Mouse (Mus musculus) intestine, embryonic 14.5 days (tissue): Measurements from ENCODE around the gene Fdx1. TPM values are rescaled to one million over a fixed set of nuclear protein-coding genes. Genes with fewer than 3 reads are reported as not detected.

Experiments
- ATAC-seq: fragments of 200-750 bp; cut with Nextera tagmentation; replicated peaks from 2 replicates; pipeline ENCODE4 v1.8.0; 2017; ENCODE audit warnings: low read depth, moderate number of reproducible peaks, moderate TSS enrichment, moderate library complexity; ENCODE audit not compliant: low FRiP score, low TSS enrichment
- DNase-seq: peaks from one replicate; pipeline ENCODE4 v3.0.0-alpha.2; 2018; ENCODE audit warnings: low spot score
- H3K27ac ChIP-seq: fragments of 300-500 bp; sonication (generic); 2 replicates; pipeline ENCODE4 v1.5.1; 2014; ENCODE audit warnings: low read depth, mild to moderate bottlenecking, control low read depth
- H3K27me3 ChIP-seq: fragments of 300-500 bp; sonication (generic); replicated peaks from 2 replicates; pipeline ENCODE4 v1.6.1; 2014; ENCODE audit warnings: low read length, control low read depth; ENCODE audit not compliant: control insufficient read depth, insufficient read depth
- H3K36me3 ChIP-seq: fragments of 300-500 bp; sonication (generic); 2 replicates; pipeline ENCODE4 v1.6.1; 2014; ENCODE audit warnings: low read length, control low read depth; ENCODE audit not compliant: control insufficient read depth, insufficient read depth
- H3K4me1 ChIP-seq: fragments of 300-500 bp; sonication (generic); replicated peaks from 2 replicates; pipeline ENCODE4 v1.6.1; 2014; ENCODE audit warnings: low read length, control low read depth, mixed read lengths; ENCODE audit not compliant: control insufficient read depth, insufficient read depth
- H3K4me2 ChIP-seq: fragments of 300-500 bp; sonication (generic); 2 replicates; pipeline ENCODE4 v1.6.1; 2014; ENCODE audit warnings: low read length
- H3K4me3 ChIP-seq: fragments of 300-500 bp; sonication (generic); 2 replicates; pipeline ENCODE4 v1.5.1; 2014; ENCODE audit warnings: low read depth, low read length, control low read depth, mixed read lengths
- H3K9ac ChIP-seq: fragments of 300-500 bp; sonication (generic); 2 replicates; pipeline ENCODE4 v1.6.1; 2014; ENCODE audit warnings: mild to moderate bottlenecking, low read length
- H3K9me3 ChIP-seq: fragments of 300-500 bp; sonication (generic); 2 replicates; pipeline ENCODE4 v1.6.1; 2016; ENCODE audit warnings: low read length, control low read depth; ENCODE audit not compliant: control insufficient read depth
- WGBS: fragments of 180-500 bp; shearing (Covaris S2); extraction: QIAGEN DNeasy Blood & Tissue Kit; methylation state at CpG from one replicate; pipeline ENCODE4 v1.1.7; 2014; 5-methylcytosine and 5-hydroxymethylcytosine counted together
- polyA plus RNA-seq: library from polyadenylated mRNA; unstranded; fragments of >200 nt; fragmentation: Nextera tagmentation; extraction: Ambion mirVana; gene quantifications from 2 replicates; pipeline ENCODE4 v1.2.1, GENCODE M21; 2014

Fdx1 gene
- polyA plus RNA-seq = 66.9 and 67.4 TPM in 2 replicates

- WGBS = under 1% methylated on average over 80 of the region's 81 CpGs
- peak within 1 kb of the TSS; percentile 65 for H3K27ac ChIP-seq
- peak within 1 kb of the TSS; percentile 69 for H3K4me3 ChIP-seq
- no peaks in the 10 kb centered on the region for H3K36me3 ChIP-seq
- H3K9me3 ChIP-seq = no peaks in the 10 kb centered on the region
- H3K9ac ChIP-seq = peak within 1 kb of the TSS; percentile 82
- ATAC-seq (peak; percentile 94), DNase-seq (peak; percentile 85)
- peak within 1 kb of the TSS; percentile 78 for H3K4me2 ChIP-seq
- no peaks in the 10 kb centered on the region for H3K27me3 ChIP-seq
- H3K4me1 ChIP-seq = peaks cover 19% of the 10 kb centered on the region
Measured at GRCm38 (mm10) chr9:51962975-51963701, at the start of gene Fdx1. Gene Fdx1 (minus strand): TSS chr9:51963556.

- ATAC-seq (no peak), DNase-seq (no peak)
- Histone ChIP-seq H3K9me3 (no peaks in the 10 kb centered on the region), H3K4me2 (no peak overlapping the region), H3K4me3 (no peak overlapping the region), H3K9ac (no peak overlapping the region), H3K27me3 (0 out of 2 replicates have a peak, but pooled peaks cover 7% of the 10 kb centered on the region), H3K36me3 (no peaks in the 10 kb centered on the region), H3K27ac (no peak overlapping the region), H3K4me1 (no peaks in the 10 kb centered on the region)
- WGBS = 74% methylated on average over 5 of the region's 5 CpGs
Measured at GRCm38 (mm10) chr9:52012781-52013436, 49.6 kb upstream of the Fdx1 start.

DNA sequence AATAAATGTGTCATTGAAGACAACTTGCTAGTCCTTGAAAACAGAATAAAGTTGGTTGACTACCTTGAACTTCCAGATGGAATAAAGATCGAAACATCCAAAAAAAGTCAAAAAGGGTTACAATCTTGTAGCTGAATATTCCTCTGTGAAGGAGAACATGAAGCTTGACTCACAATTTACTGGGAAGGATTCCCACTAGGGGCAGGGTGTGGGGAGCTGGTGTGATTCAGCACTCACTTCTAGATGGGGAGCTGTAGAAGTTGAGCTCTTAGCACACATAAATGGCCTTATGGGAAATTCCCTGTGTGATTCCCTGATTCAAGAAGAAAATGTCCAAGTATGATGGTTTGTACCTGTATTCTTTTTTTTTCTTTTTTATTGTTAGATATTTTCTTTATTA, 49.0 kb upstream of the Fdx1 start:
- no peak overlapping the region for H3K9ac ChIP-seq
- 93% methylated on average over 1 of the region's 1 CpGs for WGBS
- no peak overlapping the region for H3K4me3 ChIP-seq
- no peaks in the 10 kb centered on the region for H3K36me3 ChIP-seq
- no peaks in the 10 kb centered on the region for H3K4me1 ChIP-seq
- H3K9me3 ChIP-seq = no peaks in the 10 kb centered on the region
- DNase-seq (no peak), ATAC-seq (no peak)
- no peak overlapping the region for H3K4me2 ChIP-seq
- H3K27me3 ChIP-seq = 0 out of 2 replicates have a peak, but pooled peaks cover 7% of the 10 kb centered on the region
- no peak overlapping the region for H3K27ac ChIP-seq

GRCm38 (mm10) chr9:52008511-52008910, 45.2 kb upstream of the Fdx1 start:
- H3K27me3 ChIP-seq = no peaks in the 10 kb centered on the region
- no peak overlapping the region for H3K9ac ChIP-seq
- no peak overlapping the region for H3K4me2 ChIP-seq
- no peaks in the 10 kb centered on the region; the same call in 1 of the 2 replicates for H3K4me1 ChIP-seq
- H3K27ac ChIP-seq = no peak overlapping the region
- 66% methylated on average over 1 of the region's 1 CpGs for WGBS
- H3K4me3 ChIP-seq = no peak overlapping the region
- H3K36me3 ChIP-seq = no peaks in the 10 kb centered on the region
- ATAC-seq (no peak), DNase-seq (no peak)
- no peaks in the 10 kb centered on the region for H3K9me3 ChIP-seq

- Histone ChIP-seq H3K4me1 (no peaks in the 10 kb centered on the region; the same call in 1 of the 2 replicates), H3K4me3 (no peak overlapping the region), H3K9me3 (no peaks in the 10 kb centered on the region), H3K9ac (no peak overlapping the region), H3K36me3 (no peaks in the 10 kb centered on the region), H3K27me3 (no peaks in the 10 kb centered on the region), H3K4me2 (no peak overlapping the region), H3K27ac (no peak overlapping the region)
- WGBS = 42% methylated on average over 2 of the region's 2 CpGs
- DNase-seq = no peak
- ATAC-seq = no peak
Measured at GRCm38 (mm10) chr9:52007341-52007740, 44.0 kb upstream of the Fdx1 start.

- WGBS = 16% methylated on average over 4 of the region's 4 CpGs
- no peaks in the 10 kb centered on the region; the same call in 1 of the 2 replicates for H3K4me1 ChIP-seq
- no peaks in the 10 kb centered on the region for H3K27me3 ChIP-seq
- H3K4me2 ChIP-seq = no peak overlapping the region
- no peak overlapping the region for H3K27ac ChIP-seq
- no peak overlapping the region for H3K9ac ChIP-seq
- ATAC-seq (no peak), DNase-seq (no peak)
- H3K9me3 ChIP-seq = no peaks in the 10 kb centered on the region
- H3K4me3 ChIP-seq = no peak overlapping the region
- no peaks in the 10 kb centered on the region for H3K36me3 ChIP-seq
Measured at GRCm38 (mm10) chr9:52003501-52003900, 40.1 kb upstream of the Fdx1 start.

DNA sequence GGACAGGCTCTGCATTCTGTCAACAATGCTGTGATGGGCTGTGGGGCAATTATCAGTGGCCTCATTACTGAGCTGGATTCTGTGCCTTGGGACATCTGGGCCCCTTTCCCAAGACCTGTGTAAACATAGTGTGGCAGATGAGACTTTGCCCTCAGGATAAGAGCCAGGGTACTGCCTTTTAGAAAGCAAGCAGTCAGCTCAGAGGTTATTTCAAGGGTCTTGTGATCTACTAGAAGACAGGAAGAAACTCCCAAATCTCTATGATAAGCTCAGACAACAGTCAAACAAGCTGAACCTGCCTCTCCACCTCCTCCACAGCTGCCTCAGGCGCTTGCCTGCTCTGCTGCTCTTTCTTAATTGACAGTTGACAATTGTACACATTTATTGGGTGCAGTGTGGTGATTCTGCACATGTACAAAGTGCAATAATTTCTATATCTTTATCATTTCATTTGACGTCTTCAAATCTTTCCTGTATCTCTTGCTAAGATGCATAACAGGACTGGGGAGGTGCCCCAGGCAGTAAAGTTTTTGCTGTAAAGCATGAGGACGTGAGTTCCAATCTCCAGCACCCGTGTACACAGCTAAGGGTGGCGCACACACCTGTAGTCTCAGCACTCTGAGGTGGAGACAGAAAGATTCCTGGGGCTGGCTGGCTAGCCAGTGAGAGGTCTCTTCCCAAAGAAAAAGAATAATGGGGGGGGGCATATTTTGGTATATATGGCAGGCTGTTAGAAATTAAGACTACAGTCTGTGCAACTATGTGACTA, 32.2 kb upstream of the Fdx1 start:
- 50% methylated on average over 5 of the region's 5 CpGs for WGBS
- H3K27me3 ChIP-seq = no peaks in the 10 kb centered on the region
- H3K9me3 ChIP-seq = 0 out of 2 replicates have a peak, but pooled peaks cover 6% of the 10 kb centered on the region
- ATAC-seq = peak; percentile 93
- no peaks in the 10 kb centered on the region for H3K36me3 ChIP-seq
- H3K4me3 ChIP-seq = no peak overlapping the region
- no peak overlapping the region for H3K4me2 ChIP-seq
- peak; percentile 58 for DNase-seq
- H3K9ac ChIP-seq = no peak overlapping the region
- H3K27ac ChIP-seq = no peak overlapping the region
- H3K4me1 ChIP-seq = peaks cover 2% of the 10 kb centered on the region; the same call in 1 of the 2 replicates

- Histone ChIP-seq H3K9ac (no peak overlapping the region), H3K27ac (no peak overlapping the region), H3K4me1 (peaks cover 2% of the 10 kb centered on the region; the same call in 1 of the 2 replicates), H3K27me3 (no peaks in the 10 kb centered on the region), H3K4me2 (no peak overlapping the region), H3K36me3 (no peaks in the 10 kb centered on the region), H3K9me3 (0 out of 2 replicates have a peak, but pooled peaks cover 6% of the 10 kb centered on the region), H3K4me3 (no peak overlapping the region)
- ATAC-seq (peak; percentile 56; the same call in 1 of the 2 replicates), DNase-seq (no peak)
- WGBS = 64% methylated on average over 5 of the region's 5 CpGs
Measured at GRCm38 (mm10) chr9:51994636-51995260, 31.4 kb upstream of the Fdx1 start.
